Mouse (Mus musculus): ENCODE data around the gene Asl. TPM values are rescaled to one million over a fixed set of nuclear protein-coding genes. Genes with fewer than 3 reads are reported as not detected.

Asl gene
- total and polyA plus RNA-seq, 2 experiments from 2014 or later: 31.4 to 43.2 TPM

DNA sequence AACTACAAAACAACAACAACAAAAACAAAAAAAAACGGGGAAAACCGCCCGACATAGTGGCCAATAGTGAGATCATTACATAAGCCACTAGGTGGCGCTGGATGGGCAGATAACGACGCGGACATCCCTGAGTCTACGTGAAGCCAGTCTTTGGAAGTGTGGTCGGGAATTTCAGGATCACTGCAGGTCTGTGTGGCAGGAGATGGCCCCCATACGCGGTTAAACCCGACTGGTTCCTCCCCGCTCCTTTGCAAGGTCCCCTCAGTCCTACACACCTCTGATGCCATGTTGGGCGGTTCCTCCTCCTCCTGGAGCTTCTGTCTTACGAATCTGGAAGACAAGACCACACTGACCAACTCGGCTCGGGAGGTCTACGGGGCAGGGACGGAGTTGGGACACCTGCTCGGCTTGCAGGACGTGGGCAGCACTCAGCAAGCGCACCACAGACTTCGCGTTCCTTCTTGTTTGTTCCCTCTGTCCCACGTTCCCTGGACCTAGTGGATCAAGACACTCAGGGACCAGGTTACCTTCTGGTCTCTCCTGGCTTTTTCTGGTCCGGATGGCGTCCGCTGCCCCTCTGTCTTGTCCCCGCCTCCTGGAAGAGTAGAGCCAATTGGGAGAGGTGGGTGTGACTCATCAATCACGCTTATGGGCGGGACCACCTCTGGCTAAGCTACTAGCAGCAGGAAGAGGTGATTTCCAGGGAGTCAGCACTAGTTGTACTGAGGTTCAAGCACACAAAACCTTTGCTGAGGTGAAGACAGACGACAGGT lies 5.1 kb downstream of the Asl start:
- Histone ChIP-seq H3K9me3 (ENCODE audit: low read length) (no peaks in the 10 kb centered on the region), H3K4me1 (ENCODE audit: insufficient read depth, low read length) (no peaks in the 10 kb centered on the region), H3K27me3 (ENCODE audit: insufficient read depth, low read length) (no peaks in the 10 kb centered on the region), H3K9ac (replicated peaks; ENCODE audit: low read length) (peak overlapping the region; percentile 55), H3K27ac (peak overlapping the region; percentile 85), H3K36me3 (ENCODE audit: insufficient read depth, low read length) (no peaks in the 10 kb centered on the region), H3K4me3 (ENCODE audit: low read length) (peak overlapping the region; percentile 59), H3K4me2 (ENCODE audit: low read depth, low read length) (peak overlapping the region; percentile 94)
- ATAC-seq: peak; percentile 81
- under 1% methylated on average over 32 of the region's 32 CpGs for WGBS
- DNase-seq (ENCODE audit: low spot score): peak; percentile 92
- peak; percentile 89 for TF ChIP-seq CTCF (IDR thresholded peaks at IDR 0.05; ENCODE audit: low read depth)

DNA sequence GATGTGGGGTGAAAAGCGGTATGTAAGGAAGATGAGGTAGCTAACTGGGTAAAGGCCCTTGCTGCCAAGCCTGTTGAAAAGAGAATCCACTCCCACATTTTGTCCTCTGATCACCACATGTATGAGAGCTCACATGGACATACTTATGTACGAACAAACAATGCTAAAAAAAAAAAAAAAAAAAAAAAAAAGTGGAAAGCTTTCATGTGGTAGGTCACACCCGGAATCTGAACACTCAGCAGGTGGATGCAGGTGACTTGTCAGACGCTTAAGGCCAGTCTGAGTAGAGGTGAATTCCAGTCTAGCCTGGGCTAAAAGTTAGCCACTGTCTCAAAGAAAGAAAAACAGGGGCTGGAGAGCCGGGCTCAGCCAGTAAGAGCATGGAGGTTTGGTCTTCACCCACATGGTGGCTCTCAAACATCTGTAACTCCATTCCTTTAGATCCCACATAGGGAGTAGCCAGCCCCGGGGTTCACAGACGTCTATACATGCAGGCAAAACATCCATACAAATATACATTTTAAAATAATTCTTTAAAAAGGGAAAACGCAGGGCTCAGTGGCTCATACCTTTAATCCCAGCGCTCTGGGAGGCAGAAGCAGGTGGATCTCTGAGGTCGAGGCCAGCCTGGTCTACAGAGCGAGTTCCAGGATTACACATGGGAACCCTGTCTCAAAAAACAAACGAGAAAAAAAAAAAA lies 5.8 kb downstream of the Asl start:
- Histone ChIP-seq H3K27me3 (ENCODE audit: insufficient read depth, low read length) (no peaks in the 10 kb centered on the region), H3K36me3 (ENCODE audit: insufficient read depth, low read length) (no peaks in the 10 kb centered on the region), H3K27ac (no peak overlapping the region), H3K4me3 (ENCODE audit: low read length) (peak overlapping the region; percentile 59), H3K9me3 (ENCODE audit: low read length) (no peaks in the 10 kb centered on the region), H3K9ac (replicated peaks; ENCODE audit: low read length) (peak overlapping the region; percentile 55), H3K4me1 (ENCODE audit: insufficient read depth, low read length) (no peaks in the 10 kb centered on the region), H3K4me2 (ENCODE audit: low read depth, low read length) (peak overlapping the region; percentile 94)
- ATAC-seq (0 out of 2 replicates have a peak, but pooled peaks have one; percentile 1), DNase-seq (ENCODE audit: low spot score) (no peak)
- WGBS: 41% methylated on average over 12 of the region's 12 CpGs
- TF ChIP-seq CTCF (IDR thresholded peaks at IDR 0.05; ENCODE audit: low read depth): no peak

DNA sequence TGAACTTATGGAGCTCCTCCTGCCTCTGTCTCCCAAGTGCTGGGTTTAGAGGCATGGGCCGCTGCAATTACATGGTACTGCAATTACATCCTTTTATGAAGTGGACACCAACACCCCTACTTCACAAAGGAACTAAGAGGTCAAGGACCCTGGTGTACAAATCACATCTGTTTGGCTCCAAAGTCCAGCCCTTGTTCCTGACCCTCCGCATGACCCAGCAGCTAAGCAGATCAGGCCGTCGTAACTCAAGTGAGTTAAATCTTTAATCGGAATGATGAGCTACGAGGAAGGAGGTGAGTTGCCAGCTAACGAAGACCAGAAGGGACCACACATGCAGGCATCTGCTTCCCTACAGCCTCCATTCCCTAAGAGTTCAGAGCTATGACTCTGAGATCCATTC lies 6.7 kb downstream of the Asl start:
- WGBS: 78% methylated on average over 7 of the region's 7 CpGs
- Histone ChIP-seq H3K9ac (replicated peaks; ENCODE audit: low read length) (no peak overlapping the region), H3K4me2 (ENCODE audit: low read depth, low read length) (no peak overlapping the region), H3K4me1 (ENCODE audit: insufficient read depth, low read length) (no peaks in the 10 kb centered on the region), H3K36me3 (ENCODE audit: insufficient read depth, low read length) (no peaks in the 10 kb centered on the region), H3K4me3 (ENCODE audit: low read length) (no peak overlapping the region), H3K9me3 (ENCODE audit: low read length) (no peaks in the 10 kb centered on the region), H3K27me3 (ENCODE audit: insufficient read depth, low read length) (no peaks in the 10 kb centered on the region), H3K27ac (no peak overlapping the region)
- no peak for TF ChIP-seq CTCF (IDR thresholded peaks at IDR 0.05; ENCODE audit: low read depth)
- no peak for DNase-seq (ENCODE audit: low spot score)
- ATAC-seq: no peak

DNA sequence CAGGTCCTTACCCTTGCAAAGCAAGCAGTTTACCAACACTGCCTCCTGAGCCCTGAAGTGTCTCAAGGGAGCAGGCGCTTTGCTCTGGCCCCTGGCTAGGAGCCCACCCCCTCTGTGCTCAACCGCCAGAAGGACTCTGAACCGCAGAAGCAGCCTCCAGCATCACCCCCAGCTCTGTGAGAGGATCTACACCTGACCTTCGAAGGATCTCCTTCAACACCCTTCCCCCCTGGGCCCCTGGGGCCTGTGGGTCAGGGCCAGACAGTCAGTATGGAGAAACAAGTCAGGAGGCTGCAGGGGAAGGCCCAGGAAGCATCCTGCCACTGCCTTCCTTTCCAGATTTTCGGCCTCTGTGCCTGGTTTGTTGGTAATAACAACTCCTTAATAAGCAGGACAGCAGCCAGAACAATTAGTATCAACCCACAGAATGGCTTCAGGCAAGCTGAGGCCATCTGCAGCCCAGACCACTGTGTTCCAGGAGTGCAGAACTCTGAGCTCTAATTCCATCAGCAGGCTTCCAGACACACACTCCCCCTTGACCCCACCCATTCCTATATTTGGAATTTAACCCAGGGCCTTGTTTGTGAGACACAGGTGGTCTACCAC lies 7.6 kb downstream of the Asl start:
- no peak overlapping the region for H3K4me3 ChIP-seq (ENCODE audit: low read length)
- H3K9me3 ChIP-seq (ENCODE audit: low read length): no peaks in the 10 kb centered on the region
- ATAC-seq: no peak
- no peak overlapping the region for H3K4me2 ChIP-seq (ENCODE audit: low read depth, low read length)
- H3K9ac ChIP-seq (replicated peaks; ENCODE audit: low read length): no peak overlapping the region
- 45% methylated on average over 5 of the region's 5 CpGs for WGBS
- H3K27me3 ChIP-seq (ENCODE audit: insufficient read depth, low read length): no peaks in the 10 kb centered on the region
- H3K36me3 ChIP-seq (ENCODE audit: insufficient read depth, low read length): no peaks in the 10 kb centered on the region
- H3K27ac ChIP-seq: peak overlapping the region; percentile 34; the same call in 1 of the 2 replicates
- no peaks in the 10 kb centered on the region for H3K4me1 ChIP-seq (ENCODE audit: insufficient read depth, low read length)
- DNase-seq (ENCODE audit: low spot score): peak; percentile 23
- TF ChIP-seq CTCF (IDR thresholded peaks at IDR 0.05; ENCODE audit: low read depth): no peak

DNA sequence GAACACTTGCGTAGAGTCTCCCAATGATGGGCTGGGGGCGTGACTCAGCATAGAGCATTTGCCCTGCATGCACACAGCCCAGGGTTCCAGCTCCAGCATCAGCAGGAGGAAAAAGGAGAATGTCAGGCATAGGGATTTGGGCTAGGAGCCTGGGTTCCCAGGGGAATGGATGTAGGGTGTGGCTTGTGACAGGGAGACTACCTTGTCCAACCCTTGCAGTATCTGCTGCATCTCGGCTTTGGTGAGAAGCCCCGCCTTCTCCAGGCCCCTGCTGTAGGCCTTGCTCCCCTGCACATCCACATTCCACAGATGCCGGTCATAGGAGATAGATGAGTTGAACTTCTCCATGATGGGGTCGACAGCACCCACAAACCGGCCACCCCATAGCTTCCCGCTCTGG lies 9.6 kb downstream of the Asl start:
- ATAC-seq (no peak), DNase-seq (ENCODE audit: low spot score) (no peak)
- no peaks in the 10 kb centered on the region for H3K27me3 ChIP-seq (ENCODE audit: insufficient read depth, low read length)
- no peaks in the 10 kb centered on the region for H3K9me3 ChIP-seq (ENCODE audit: low read length)
- H3K4me2 ChIP-seq (ENCODE audit: low read depth, low read length): no peak overlapping the region
- H3K36me3 ChIP-seq (ENCODE audit: insufficient read depth, low read length): no peaks in the 10 kb centered on the region; the same call in 1 of the 2 replicates
- no peak overlapping the region for H3K9ac ChIP-seq (replicated peaks; ENCODE audit: low read length)
- WGBS: 80% methylated on average over 8 of the region's 8 CpGs
- H3K27ac ChIP-seq: no peak overlapping the region
- no peaks in the 10 kb centered on the region for H3K4me1 ChIP-seq (ENCODE audit: insufficient read depth, low read length)
- no peak for TF ChIP-seq CTCF (IDR thresholded peaks at IDR 0.05; ENCODE audit: low read depth)
- no peak overlapping the region for H3K4me3 ChIP-seq (ENCODE audit: low read length)

DNA sequence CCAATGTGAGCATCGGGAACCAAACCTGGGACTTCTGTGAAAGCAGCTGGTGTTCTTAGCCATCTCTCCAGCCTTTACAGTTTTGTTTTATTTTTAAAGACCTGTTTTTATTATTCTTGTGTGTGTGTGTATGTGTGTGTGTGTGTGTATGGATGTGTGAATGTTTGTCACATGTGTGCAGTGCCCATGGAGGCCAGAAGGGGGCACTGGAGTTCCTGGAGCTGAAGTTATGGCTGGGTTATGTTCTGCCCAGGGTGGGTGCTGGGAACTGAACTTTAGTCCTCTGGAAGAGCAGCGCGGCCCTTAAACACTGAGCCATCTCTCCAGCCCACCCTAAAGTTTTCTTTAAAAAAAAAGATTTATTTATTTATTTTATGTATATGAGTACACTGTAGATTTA lies 13.9 kb downstream of the Asl start:
- 98% methylated on average over 3 of the region's 3 CpGs for whole genome bisulfite sequencing

More for the DNA sequence above, 13.9 kb downstream of the Asl start:
- no peaks in the 10 kb centered on the region for H3K4me1 ChIP-seq (ENCODE audit: insufficient read depth, low read length)
- H3K9me3 ChIP-seq (ENCODE audit: low read length): no peaks in the 10 kb centered on the region
- H3K36me3 ChIP-seq (ENCODE audit: insufficient read depth, low read length): peaks cover 13% of the 10 kb centered on the region; the same call in 1 of the 2 replicates
- TF ChIP-seq CTCF (IDR thresholded peaks at IDR 0.05; ENCODE audit: low read depth): peak; percentile 28; the same call in 1 of the 2 replicates
- no peak overlapping the region for H3K4me3 ChIP-seq (ENCODE audit: low read length)
- H3K27me3 ChIP-seq (ENCODE audit: insufficient read depth, low read length): no peaks in the 10 kb centered on the region
- H3K4me2 ChIP-seq (ENCODE audit: low read depth, low read length): no peak overlapping the region
- H3K27ac ChIP-seq: no peak overlapping the region
- DNase-seq (ENCODE audit: low spot score) (no peak), ATAC-seq (no peak)
- no peak overlapping the region for H3K9ac ChIP-seq (replicated peaks; ENCODE audit: low read length)
